Mouse (Mus musculus): ENCODE data around the gene Abraxas1. TPM values are rescaled to one million over a fixed set of nuclear protein-coding genes. Genes with fewer than 3 reads are reported as not detected.
A peak's percentile ranks its signal among the peaks of the same experiment; 100 is the strongest.

Gene Abraxas1
- 21.9 and 22.7 TPM in 2 replicates for polyA plus RNA-seq (2014; fragmentation: Nextera tagmentation; extraction: Ambion mirVana)

- Histone ChIP-seq H3K27me3 (ENCODE audit: control insufficient read depth, insufficient read depth, low read length) (no peaks in the 10 kb centered on the region), H3K9me3 (ENCODE audit: control insufficient read depth, low read length) (no peaks in the 10 kb centered on the region), H3K27ac (ENCODE audit: low read depth, low read length) (peak within 1 kb of the TSS; percentile 31; the same call in 1 of the 2 replicates), H3K36me3 (ENCODE audit: control insufficient read depth, insufficient read depth, low read length) (no peaks in the 10 kb centered on the region), H3K4me3 (ENCODE audit: low read depth, low read length) (peak within 1 kb of the TSS; percentile 79), H3K4me2 (ENCODE audit: low read depth) (peak within 1 kb of the TSS; percentile 53), H3K9ac (ENCODE audit: low read length) (peak within 1 kb of the TSS; percentile 82), H3K4me1 (ENCODE audit: control insufficient read depth, insufficient read depth, low read length) (peaks cover 3% of the 10 kb centered on the region; the same call in 1 of the 2 replicates)
- ATAC-seq (ENCODE audit: insufficient read depth, low FRiP score, low TSS enrichment) = peak; percentile 93
- DNase-seq (ENCODE audit: low spot score) = peak; percentile 89
- WGBS = under 1% methylated on average over 63 of the region's 63 CpGs
Observed at GRCm38 (mm10) chr5:100820483-100821184, at the start of gene Abraxas1. TSS of gene Abraxas1 (minus strand) at chr5:100820965.

GRCm38 (mm10) chr5:100869197-100869895 is 48.6 kb upstream of the Abraxas1 start:
- DNase-seq (ENCODE audit: low spot score) (no peak), ATAC-seq (ENCODE audit: insufficient read depth, low FRiP score, low TSS enrichment) (no peak)
- no peak overlapping the region for H3K27ac ChIP-seq (ENCODE audit: low read depth, low read length)

GRCm38 (mm10) chr5:100866183-100866582 is 45.4 kb upstream of the Abraxas1 start:
- ATAC-seq (ENCODE audit: insufficient read depth, low FRiP score, low TSS enrichment) (no peak), DNase-seq (ENCODE audit: low spot score) (no peak)
- no peak overlapping the region for H3K27ac ChIP-seq (ENCODE audit: low read depth, low read length)
- H3K9ac ChIP-seq (ENCODE audit: low read length) = no peak overlapping the region
- WGBS = 82% methylated on average over 2 of the region's 2 CpGs
- no peaks in the 10 kb centered on the region for H3K36me3 ChIP-seq (ENCODE audit: control insufficient read depth, insufficient read depth, low read length)
- H3K4me2 ChIP-seq (ENCODE audit: low read depth) = no peak overlapping the region
- no peaks in the 10 kb centered on the region for H3K27me3 ChIP-seq (ENCODE audit: control insufficient read depth, insufficient read depth, low read length)
- H3K4me3 ChIP-seq (ENCODE audit: low read depth, low read length) = no peak overlapping the region
- no peaks in the 10 kb centered on the region for H3K4me1 ChIP-seq (ENCODE audit: control insufficient read depth, insufficient read depth, low read length)
- H3K9me3 ChIP-seq (ENCODE audit: control insufficient read depth, low read length) = no peaks in the 10 kb centered on the region

More at GRCm38 (mm10) chr5:100869197-100869895, 48.6 kb upstream of the Abraxas1 start:
- Histone ChIP-seq H3K4me2 (ENCODE audit: low read depth) (no peak overlapping the region), H3K27me3 (ENCODE audit: control insufficient read depth, insufficient read depth, low read length) (no peaks in the 10 kb centered on the region), H3K36me3 (ENCODE audit: control insufficient read depth, insufficient read depth, low read length) (no peaks in the 10 kb centered on the region), H3K4me3 (ENCODE audit: low read depth, low read length) (no peak overlapping the region), H3K9me3 (ENCODE audit: control insufficient read depth, low read length) (no peaks in the 10 kb centered on the region), H3K9ac (ENCODE audit: low read length) (no peak overlapping the region), H3K4me1 (ENCODE audit: control insufficient read depth, insufficient read depth, low read length) (no peaks in the 10 kb centered on the region)
- 75% methylated on average over 4 of the region's 4 CpGs for WGBS

GRCm38 (mm10) chr5:100864438-100864837 is 43.7 kb upstream of the Abraxas1 start:
- H3K4me1 ChIP-seq (ENCODE audit: control insufficient read depth, insufficient read depth, low read length) = no peaks in the 10 kb centered on the region
- H3K27ac ChIP-seq (ENCODE audit: low read depth, low read length) = no peak overlapping the region
- H3K9me3 ChIP-seq (ENCODE audit: control insufficient read depth, low read length) = no peaks in the 10 kb centered on the region
- WGBS = 94% methylated on average over 6 of the region's 6 CpGs
- no peaks in the 10 kb centered on the region for H3K36me3 ChIP-seq (ENCODE audit: control insufficient read depth, insufficient read depth, low read length)
- ATAC-seq (ENCODE audit: insufficient read depth, low FRiP score, low TSS enrichment) (no peak), DNase-seq (ENCODE audit: low spot score) (no peak)
- no peaks in the 10 kb centered on the region for H3K27me3 ChIP-seq (ENCODE audit: control insufficient read depth, insufficient read depth, low read length)
- no peak overlapping the region for H3K4me2 ChIP-seq (ENCODE audit: low read depth)
- H3K9ac ChIP-seq (ENCODE audit: low read length) = no peak overlapping the region
- no peak overlapping the region for H3K4me3 ChIP-seq (ENCODE audit: low read depth, low read length)

GRCm38 (mm10) chr5:100863091-100863490 is 42.3 kb upstream of the Abraxas1 start:
- 78% methylated on average over 2 of the region's 2 CpGs for WGBS
- ATAC-seq (ENCODE audit: insufficient read depth, low FRiP score, low TSS enrichment) = no peak
- H3K27me3 ChIP-seq (ENCODE audit: control insufficient read depth, insufficient read depth, low read length) = no peaks in the 10 kb centered on the region

GRCm38 (mm10) chr5:100861811-100862210 is 41.0 kb upstream of the Abraxas1 start:
- no peak for ATAC-seq (ENCODE audit: insufficient read depth, low FRiP score, low TSS enrichment)
- 87% methylated on average over 7 of the region's 7 CpGs for WGBS
- no peak overlapping the region for H3K4me3 ChIP-seq (ENCODE audit: low read depth, low read length)

More at GRCm38 (mm10) chr5:100863091-100863490, 42.3 kb upstream of the Abraxas1 start:
- no peak overlapping the region for H3K9ac ChIP-seq (ENCODE audit: low read length)
- H3K4me3 ChIP-seq (ENCODE audit: low read depth, low read length) = no peak overlapping the region
- no peak overlapping the region for H3K27ac ChIP-seq (ENCODE audit: low read depth, low read length)
- no peaks in the 10 kb centered on the region for H3K4me1 ChIP-seq (ENCODE audit: control insufficient read depth, insufficient read depth, low read length)
- H3K9me3 ChIP-seq (ENCODE audit: control insufficient read depth, low read length) = no peaks in the 10 kb centered on the region
- no peaks in the 10 kb centered on the region for H3K36me3 ChIP-seq (ENCODE audit: control insufficient read depth, insufficient read depth, low read length)
- no peak overlapping the region for H3K4me2 ChIP-seq (ENCODE audit: low read depth)
- DNase-seq (ENCODE audit: low spot score) = no peak

GRCm38 (mm10) chr5:100861140-100861539 is 40.4 kb upstream of the Abraxas1 start:
- no peaks in the 10 kb centered on the region for H3K27me3 ChIP-seq (ENCODE audit: control insufficient read depth, insufficient read depth, low read length)
- DNase-seq (ENCODE audit: low spot score) (no peak), ATAC-seq (ENCODE audit: insufficient read depth, low FRiP score, low TSS enrichment) (no peak)
- no peaks in the 10 kb centered on the region for H3K36me3 ChIP-seq (ENCODE audit: control insufficient read depth, insufficient read depth, low read length)
- no peaks in the 10 kb centered on the region for H3K4me1 ChIP-seq (ENCODE audit: control insufficient read depth, insufficient read depth, low read length)
- WGBS = 69% methylated on average over 4 of the region's 4 CpGs
- no peak overlapping the region for H3K4me3 ChIP-seq (ENCODE audit: low read depth, low read length)
- H3K9me3 ChIP-seq (ENCODE audit: control insufficient read depth, low read length) = no peaks in the 10 kb centered on the region
- H3K9ac ChIP-seq (ENCODE audit: low read length) = no peak overlapping the region
- no peak overlapping the region for H3K4me2 ChIP-seq (ENCODE audit: low read depth)
- H3K27ac ChIP-seq (ENCODE audit: low read depth, low read length) = no peak overlapping the region

More at GRCm38 (mm10) chr5:100861811-100862210, 41.0 kb upstream of the Abraxas1 start:
- Histone ChIP-seq H3K9me3 (ENCODE audit: control insufficient read depth, low read length) (no peaks in the 10 kb centered on the region), H3K9ac (ENCODE audit: low read length) (no peak overlapping the region), H3K27me3 (ENCODE audit: control insufficient read depth, insufficient read depth, low read length) (no peaks in the 10 kb centered on the region), H3K36me3 (ENCODE audit: control insufficient read depth, insufficient read depth, low read length) (no peaks in the 10 kb centered on the region), H3K4me1 (ENCODE audit: control insufficient read depth, insufficient read depth, low read length) (no peaks in the 10 kb centered on the region), H3K27ac (ENCODE audit: low read depth, low read length) (no peak overlapping the region), H3K4me2 (ENCODE audit: low read depth) (no peak overlapping the region)
- no peak for DNase-seq (ENCODE audit: low spot score)

GRCm38 (mm10) chr5:100860417-100861053 is 39.8 kb upstream of the Abraxas1 start:
- no peak overlapping the region for H3K9ac ChIP-seq (ENCODE audit: low read length)
- no peak overlapping the region for H3K27ac ChIP-seq (ENCODE audit: low read depth, low read length)
- ATAC-seq (ENCODE audit: insufficient read depth, low FRiP score, low TSS enrichment) (no peak), DNase-seq (ENCODE audit: low spot score) (no peak)
- no peaks in the 10 kb centered on the region for H3K27me3 ChIP-seq (ENCODE audit: control insufficient read depth, insufficient read depth, low read length)
- no peak overlapping the region for H3K4me3 ChIP-seq (ENCODE audit: low read depth, low read length)
- H3K4me2 ChIP-seq (ENCODE audit: low read depth) = no peak overlapping the region
- 83% methylated on average over 12 of the region's 12 CpGs for WGBS
- H3K4me1 ChIP-seq (ENCODE audit: control insufficient read depth, insufficient read depth, low read length) = no peaks in the 10 kb centered on the region
- H3K9me3 ChIP-seq (ENCODE audit: control insufficient read depth, low read length) = no peaks in the 10 kb centered on the region
- no peaks in the 10 kb centered on the region for H3K36me3 ChIP-seq (ENCODE audit: control insufficient read depth, insufficient read depth, low read length)

All from neural tube, embryonic 11.5 days (tissue).